In genomic region chr14:54617897-54618365, GRCm38 (mm10) we compare ENCODE assay signal across 8 mouse cellular contexts. TPM values are rescaled to one million over a fixed set of nuclear protein-coding genes. Genes with fewer than 3 reads are reported as not detected.
DNase-seq lines count a peak whose midpoint lies in the region; ATAC-seq and TF ChIP-seq lines count a peak whose summit lies in the region.

Psmb5 (minus strand) TSS chr14:54618022.

- peaks cover 5% of the 10 kb centered on the region; the same call in 1 of the 2 replicates for H3K4me1 ChIP-seq in embryonic facial prominence, embryonic 14.5 days (ENCODE audit: control insufficient read depth, insufficient read depth, low read length)
- no peaks in the 10 kb centered on the region; the same call in 1 of the 2 replicates for H3K4me1 ChIP-seq in heart, adult 2 months (ENCODE audit: control insufficient read depth, insufficient read depth, low read length)
- H3K4me1 ChIP-seq in limb, embryonic 14.5 days (ENCODE audit: control insufficient read depth, insufficient read depth, low read length), result peaks cover 4% of the 10 kb centered on the region
- H3K4me1 ChIP-seq in midbrain, postnatal 0 days (ENCODE audit: insufficient read depth, low read length), result 0 out of 2 replicates have a peak, but pooled peaks cover 3% of the 10 kb centered on the region

- no peaks in the 10 kb centered on the region for H3K27me3 ChIP-seq in embryonic facial prominence, embryonic 14.5 days (replicated peaks; ENCODE audit: control insufficient read depth, insufficient read depth, low read length)
- H3K27me3 ChIP-seq in heart, adult 2 months (ENCODE audit: control insufficient read depth, insufficient read depth, low read length), result no peaks in the 10 kb centered on the region
- H3K27me3 ChIP-seq in limb, embryonic 14.5 days (ENCODE audit: control insufficient read depth, insufficient read depth, low read length), result no peaks in the 10 kb centered on the region
- H3K27me3 ChIP-seq in midbrain, postnatal 0 days (ENCODE audit: insufficient read depth, low read length), result no peaks in the 10 kb centered on the region

- WGBS in embryonic facial prominence, embryonic 14.5 days, result under 1% methylated on average over 20 of the region's 25 CpGs
- WGBS in heart, adult 2 months, result under 1% methylated on average over 25 of the region's 25 CpGs
- WGBS in limb, embryonic 14.5 days, result under 1% methylated on average over 18 of the region's 25 CpGs
- WGBS in midbrain, postnatal 0 days, result under 1% methylated on average over 25 of the region's 25 CpGs

- TF ChIP-seq EP300 in heart, adult 2 months (IDR thresholded peaks at IDR 0.05; ENCODE audit: insufficient read depth, low read depth, low read length), result no peak

- peak within 1 kb of the TSS; percentile 60 for H3K4me3 ChIP-seq in embryonic facial prominence, embryonic 14.5 days (ENCODE audit: low read depth, low read length)
- peak within 1 kb of the TSS; percentile 75 for H3K4me3 ChIP-seq in heart, adult 2 months
- peak within 1 kb of the TSS; percentile 77 for H3K4me3 ChIP-seq in limb, embryonic 14.5 days (replicated peaks; ENCODE audit: low read length)
- peak within 1 kb of the TSS; percentile 76 for H3K4me3 ChIP-seq in midbrain, postnatal 0 days (ENCODE audit: low read depth, low read length)

- peak within 1 kb of the TSS; percentile 81 for H3K27ac ChIP-seq in embryonic facial prominence, embryonic 14.5 days (replicated peaks; ENCODE audit: low read depth, low read length)
- H3K27ac ChIP-seq in heart, adult 2 months, result peak within 1 kb of the TSS; percentile 72
- peak within 1 kb of the TSS; percentile 84 for H3K27ac ChIP-seq in limb, embryonic 14.5 days (replicated peaks; ENCODE audit: low read depth, low read length)
- H3K27ac ChIP-seq in midbrain, postnatal 0 days (ENCODE audit: low read depth, low read length), result peak within 1 kb of the TSS; percentile 82

- TF ChIP-seq CTCF in heart, adult 2 months (IDR thresholded peaks at IDR 0.05), result no peak
- TF ChIP-seq CTCF in midbrain, postnatal 0 days (IDR thresholded peaks at IDR 0.05), result no peak

- peak; percentile 88 for DNase-seq in 3T3-L1 (ENCODE audit: low read depth, low spot score)
- DNase-seq in adrenal gland, postnatal 4 days (ENCODE audit: low spot score in 2 of 2), result peak; percentile 59 to 79
- DNase-seq in embryonic facial prominence, embryonic 14.5 days (ENCODE audit: low spot score), result peak; percentile 98
- DNase-seq in heart, adult 2 months, result peak; percentile 88 to 92
- peak; percentile 87 to 90 for DNase-seq in kidney, adult 8-10 months
- DNase-seq in limb, embryonic 14.5 days (ENCODE audit: low spot score), result peak; percentile 92
- peak; percentile 96 for DNase-seq in midbrain, postnatal 0 days (ENCODE audit: low spot score)
- peak; percentile 74 to 81 for DNase-seq in spleen, postnatal 14 days (ENCODE audit: low spot score in 2 of 2)

- H3K9ac ChIP-seq in embryonic facial prominence, embryonic 14.5 days (ENCODE audit: low read depth, low read length), result peak within 1 kb of the TSS; percentile 78
- peak within 1 kb of the TSS; percentile 72 for H3K9ac ChIP-seq in heart, adult 2 months (ENCODE audit: low read depth, low read length)
- H3K9ac ChIP-seq in limb, embryonic 14.5 days (ENCODE audit: low read depth, low read length, severe bottlenecking), result peak within 1 kb of the TSS; percentile 87
- peak within 1 kb of the TSS; percentile 87 for H3K9ac ChIP-seq in midbrain, postnatal 0 days (replicated peaks; ENCODE audit: low read length, poor library complexity, severe bottlenecking)

- no peaks in the 10 kb centered on the region for H3K9me3 ChIP-seq in embryonic facial prominence, embryonic 14.5 days (ENCODE audit: control insufficient read depth, low read length)
- no peaks in the 10 kb centered on the region for H3K9me3 ChIP-seq in limb, embryonic 14.5 days (ENCODE audit: control insufficient read depth, low read length)
- H3K9me3 ChIP-seq in midbrain, postnatal 0 days (ENCODE audit: low read length), result no peaks in the 10 kb centered on the region

- peaks cover 29% of the 10 kb centered on the region for H3K36me3 ChIP-seq in embryonic facial prominence, embryonic 14.5 days (ENCODE audit: control insufficient read depth, insufficient read depth, low read length)
- no peaks in the 10 kb centered on the region for H3K36me3 ChIP-seq in heart, adult 2 months (ENCODE audit: control insufficient read depth, insufficient read depth, low read length)
- peaks cover 25% of the 10 kb centered on the region for H3K36me3 ChIP-seq in limb, embryonic 14.5 days (ENCODE audit: control insufficient read depth, insufficient read depth, low read length)
- peaks cover 6% of the 10 kb centered on the region for H3K36me3 ChIP-seq in midbrain, postnatal 0 days (ENCODE audit: insufficient read depth, low read length)

- ATAC-seq in embryonic facial prominence, embryonic 14.5 days (ENCODE audit: low read depth), result peak; percentile 93
- ATAC-seq in limb, embryonic 14.5 days (ENCODE audit: low FRiP score, low read depth), result peak; percentile 96
- ATAC-seq in midbrain, postnatal 0 days (ENCODE audit: low FRiP score), result peak; percentile 91

- no peaks in the 10 kb centered on the region for H3K79me2 ChIP-seq in heart, adult 2 months (replicated peaks; ENCODE audit: control insufficient read depth, insufficient read depth, low read length)

- H3K4me2 ChIP-seq in embryonic facial prominence, embryonic 14.5 days (ENCODE audit: low read depth, low read length), result peak within 1 kb of the TSS; percentile 75
- peak within 1 kb of the TSS; percentile 69 for H3K4me2 ChIP-seq in limb, embryonic 14.5 days (replicated peaks; ENCODE audit: low read depth, low read length, severe bottlenecking)
- H3K4me2 ChIP-seq in midbrain, postnatal 0 days (ENCODE audit: low read depth, low read length, poor library complexity, severe bottlenecking), result peak within 1 kb of the TSS; percentile 70

- intact Hi-C loops in heart, adult 2 months (cut with DNase I), result no loop called here

- peak; percentile 52 for TF ChIP-seq POLR2A in heart, adult 2 months (IDR thresholded peaks at IDR 0.05; ENCODE audit: insufficient read depth, low read depth, low read length)
- no peak for TF ChIP-seq POLR2A in limb, embryonic 14.5 days (IDR thresholded peaks at IDR 0.05; ENCODE audit: borderline replicate concordance, extremely low read depth, insufficient read depth, insufficient read length)

RNA-seq across cellular contexts. Expression of gene Psmb5, which starts in this region (rescaled TPM):
- 100 to 1,000 TPM; 219 to 220 TPM for total RNA-seq in adrenal gland, postnatal 4 days (2021)
- polyA plus RNA-seq in embryonic facial prominence, embryonic 14.5 days (2014; fragmentation: Nextera tagmentation; extraction: Ambion mirVana), result 332 and 335 TPM in 2 replicates
- 100 to 1,000 TPM; 164 to 187 TPM for total RNA-seq in heart, adult 2 months (2021)
- polyA plus RNA-seq in heart, adult 2 months (2012; rRNA removed), result 180 and 209 TPM in 2 replicates
- 196 and 235 TPM in 2 replicates for polyA plus RNA-seq in limb, embryonic 14.5 days (2012; rRNA removed)
- polyA plus RNA-seq in limb, embryonic 14.5 days (2014; fragmentation: Nextera tagmentation; extraction: Ambion mirVana), result 357 and 375 TPM in 2 replicates
- 157 and 197 TPM in 2 replicates for total RNA-seq in midbrain, postnatal 0 days (2014; rRNA removed)
- 404 and 427 TPM in 2 replicates for polyA plus RNA-seq in midbrain, postnatal 0 days (2015; fragmentation: Nextera tagmentation; extraction: Ambion mirVana)

Comparison
In these comparisons a context has a peak if more than half of its experiments do, and no peak if none do; other contexts are left out.
1. Peak in every context shown above with its lines: DNase-seq, ATAC-seq, H3K4me3 ChIP-seq and H3K27ac ChIP-seq.